Mouse (Mus musculus): ENCODE results near the gene Pon2.
"Not testable (repeated sequence)": the region's sequence is repeated elsewhere in the genome, so short reads cannot be mapped to it uniquely, and the experiment has no call there.

GRCm38 (mm10) chr6:5339283-5339682, 41.0 kb upstream of the Pon2 start:
- TF ChIP-seq CHD2 (IDR thresholded peaks at IDR 0.05; ENCODE audit: low read depth, low read length); MAFK (IDR thresholded peaks at IDR 0.05; ENCODE audit: insufficient read depth, low read depth, low read length); HCFC1 (IDR thresholded peaks at IDR 0.05; ENCODE audit: borderline replicate concordance, insufficient read depth, low read length): not testable (repeated sequence)

All from ES-E14 (cell line).